Mouse (Mus musculus) urinary bladder, postnatal 4 days (tissue): ENCODE measurements around the gene Jup.
"Not testable (repeated sequence)": the region's sequence is repeated elsewhere in the genome, so short reads cannot be mapped to it uniquely, and the experiment has no call there.

Experiments
- DNase-seq, 2 experiments: peaks; one replicate each; pipeline ENCODE4 v3.0.0; 2021 to 2022; ENCODE audit warnings: low spot score in 2 of 2

Jup gene

GRCm38 (mm10) chr11:100357408-100357807, 40.2 kb downstream of the Jup start:
- DNase-seq, result no peak

GRCm38 (mm10) chr11:100356819-100357211, 40.7 kb downstream of the Jup start:
- no peak for DNase-seq

GRCm38 (mm10) chr11:100355972-100356818, 41.4 kb downstream of the Jup start, which contains the start of gene Hap1:
Gene Hap1 (minus strand): TSS chr11:100356128.
- peak in 1 of 2 experiments; percentile 58 for DNase-seq

- no peak for DNase-seq
Observed at GRCm38 (mm10) chr11:100355151-100355951, 42.2 kb downstream of the Jup start.

GRCm38 (mm10) chr11:100352076-100352857, 45.3 kb downstream of the Jup start:
- no peak for DNase-seq

- DNase-seq, result no peak
Observed at GRCm38 (mm10) chr11:100344269-100344668, 53.3 kb downstream of the Jup start.

GRCm38 (mm10) chr11:100335731-100336130, 61.8 kb downstream of the Jup start:
- no peak for DNase-seq

- DNase-seq, result no peak
Observed at GRCm38 (mm10) chr11:100333944-100334457, 63.6 kb downstream of the Jup start, which contains the start of gene Gast. Gene Gast (plus strand): TSS chr11:100334407.

- DNase-seq, result no peak
Observed at GRCm38 (mm10) chr11:100332766-100333515, 64.6 kb downstream of the Jup start.

- not testable (repeated sequence) for DNase-seq
Observed at GRCm38 (mm10) chr11:100330816-100331375, 66.7 kb downstream of the Jup start.

- no peak for DNase-seq
Observed at GRCm38 (mm10) chr11:100330235-100330634, 67.3 kb downstream of the Jup start.

GRCm38 (mm10) chr11:100327761-100328160, 69.8 kb downstream of the Jup start:
- no peak for DNase-seq

- no peak for DNase-seq
Observed at GRCm38 (mm10) chr11:100327316-100327715, 70.2 kb downstream of the Jup start.

GRCm38 (mm10) chr11:100325062-100325629, 72.4 kb downstream of the Jup start:
- no peak for DNase-seq

- DNase-seq, result no peak
Observed at GRCm38 (mm10) chr11:100323578-100323977, 74.0 kb downstream of the Jup start.

GRCm38 (mm10) chr11:100322591-100323258, 74.8 kb downstream of the Jup start:
- no peak for DNase-seq

GRCm38 (mm10) chr11:100321479-100322305, 75.9 kb downstream of the Jup start:
- not testable (repeated sequence) for DNase-seq

- DNase-seq, result not testable (repeated sequence)
Observed at GRCm38 (mm10) chr11:100320701-100321410, 76.7 kb downstream of the Jup start.
